Mouse (Mus musculus): Measurements from ENCODE around the gene Hyls1. TPM values are rescaled to one million over a fixed set of nuclear protein-coding genes. Genes with fewer than 3 reads are reported as not detected.

Gene Hyls1
- polyA plus RNA-seq, 1 experiment = 5.4 TPM

- no peaks in the 10 kb centered on the region for H3K4me1 ChIP-seq (ENCODE audit: control insufficient read depth, insufficient read depth, low read length)
- TF ChIP-seq POLR2A (IDR thresholded peaks at IDR 0.05; ENCODE audit: extremely low read depth, insufficient read depth, low read length) (no peak), CTCF (IDR thresholded peaks at IDR 0.05; ENCODE audit: extremely low read depth, insufficient read depth, low read length) (no peak)
- no peak overlapping the region for H3K27ac ChIP-seq (ENCODE audit: insufficient read depth, low read length)
- no peak overlapping the region for H3K4me3 ChIP-seq (ENCODE audit: insufficient read depth, low read length)
These were observed 54.0 kb downstream of the Hyls1 start for GRCm38 (mm10) chr9:35516182-35516581.

- H3K4me3 ChIP-seq (ENCODE audit: insufficient read depth, low read length) = no peak overlapping the region
- H3K4me1 ChIP-seq (ENCODE audit: control insufficient read depth, insufficient read depth, low read length) = no peaks in the 10 kb centered on the region
- TF ChIP-seq POLR2A (IDR thresholded peaks at IDR 0.05; ENCODE audit: extremely low read depth, insufficient read depth, low read length) (no peak), CTCF (IDR thresholded peaks at IDR 0.05; ENCODE audit: extremely low read depth, insufficient read depth, low read length) (no peak)
- no peak overlapping the region for H3K27ac ChIP-seq (ENCODE audit: insufficient read depth, low read length)
These were observed 56.3 kb downstream of the Hyls1 start for GRCm38 (mm10) chr9:35513900-35514299.

Other genes starting within 250 kb of the Hyls1 start
- gene Cdon, start 149.3 kb downstream of the Hyls1 start, polyA plus RNA-seq (2012; rRNA removed) = 5.6 and 6.2 TPM in 2 replicates
- gene Gm1113, start 52.1 kb downstream of the Hyls1 start, polyA plus RNA-seq (2012; rRNA removed) = not detected in 2 replicates
- 13.9 and 14.8 TPM in 2 replicates for gene Ddx25, start 11.9 kb downstream of the Hyls1 start, polyA plus RNA-seq (2012; rRNA removed)
- 11.4 and 12.0 TPM in 2 replicates for gene Pus3, start 11.8 kb downstream of the Hyls1 start, polyA plus RNA-seq (2012; rRNA removed)
- 0.44 and 0.49 TPM in 2 replicates for gene Pate2, start 114 bp downstream of the Hyls1 start, polyA plus RNA-seq (2012; rRNA removed)
- gene Pate4, start 41.5 kb upstream of the Hyls1 start, polyA plus RNA-seq (2012; rRNA removed) = not detected in 2 replicates
- not detected in 2 replicates for gene Pate3, start 77.8 kb upstream of the Hyls1 start, polyA plus RNA-seq (2012; rRNA removed)
- gene Pate1, start 117.0 kb upstream of the Hyls1 start, polyA plus RNA-seq (2012; rRNA removed) = not detected in 2 replicates
- gene Gm17677, start 170.7 kb upstream of the Hyls1 start, polyA plus RNA-seq (2012; rRNA removed) = not detected in 2 replicates
- not detected in 2 replicates for gene Gm17727, start 207.7 kb upstream of the Hyls1 start, polyA plus RNA-seq (2012; rRNA removed)
- not detected in 2 replicates for gene Gm27235, start 219.7 kb upstream of the Hyls1 start, polyA plus RNA-seq (2012; rRNA removed)
- not detected in 2 replicates for gene D730048I06Rik, start 219.7 kb upstream of the Hyls1 start, polyA plus RNA-seq (2012; rRNA removed)

Data from cortical plate, adult 2 months (tissue).